Mouse (Mus musculus) testis, adult 2 months (tissue): ENCODE measurements around the gene Tmem63c.

Experiments used
- CTCF ChIP-seq: fragments of 200-500 bp; IDR thresholded peaks from 2 replicates; pipeline ENCODE4 v1.5.1; 2012; ENCODE audit warnings: low read depth, mild to moderate bottlenecking, inconsistent platforms, low read length, moderate library complexity; ENCODE audit not compliant: control insufficient read depth, insufficient read depth, insufficient replicate concordance
- POLR2A ChIP-seq: fragments of 200-500 bp; IDR thresholded peaks from 2 replicates; pipeline ENCODE4 v1.6.1; 2012; ENCODE audit warnings: low read depth, mild to moderate bottlenecking, inconsistent platforms, low read length, moderate library complexity; ENCODE audit not compliant: control insufficient read depth

DNA sequence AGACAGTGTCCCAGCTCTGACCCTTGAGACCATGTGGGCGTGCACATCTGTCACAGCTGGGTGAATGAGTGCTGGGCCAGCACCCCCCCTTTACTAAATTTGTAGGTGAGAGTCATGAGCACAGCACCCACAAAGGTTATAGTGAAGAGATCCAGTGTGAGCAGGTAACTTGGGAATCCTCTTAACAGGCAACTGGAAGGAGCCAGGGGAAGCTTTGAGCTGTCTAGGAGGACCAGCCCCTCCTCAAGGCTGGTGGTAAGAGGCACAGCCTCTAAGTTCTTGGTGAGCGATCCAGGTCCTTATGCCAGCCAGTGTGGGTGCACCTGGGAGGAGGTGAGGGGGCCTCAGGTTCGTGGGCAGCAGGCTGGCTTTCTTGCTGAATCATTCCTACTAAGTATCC is 17.5 kb upstream of the Tmem63c start:
- TF ChIP-seq POLR2A (no peak), CTCF (no peak)
